Mouse (Mus musculus): Measurements from ENCODE around the gene Rab25. TPM values are rescaled to one million over a fixed set of nuclear protein-coding genes. Genes with fewer than 3 reads are reported as not detected.
"Not testable (repeated sequence)": the region's sequence is repeated elsewhere in the genome, so short reads cannot be mapped to it uniquely, and the experiment has no call there.

Gene Rab25
- polyA plus RNA-seq, 1 experiment from 2014 or later = 0.41 TPM

- POLR2A ChIA-PET = interaction anchor here (1.0 to 2.1 kb wide), 5 partner anchors 12 to 62 kb away, joined by 3 to 10 read pairs (median 4); partner anchors contain the start of genes Lamtor2 and Ubqln4
- CTCF ChIA-PET = interaction anchor here (1.1 to 3.3 kb wide), 4 partner anchors 10 to 15 kb away, joined by 4 to 12 read pairs (median 6); no protein-coding TSS in a partner anchor
- in situ Hi-C loops (cut with MboI; ENCODE audit: low pct_unique_long_range_greater_than_20kb) = no loop called here
- DNase-seq (ENCODE audit: low read depth, low spot score) = no peak
- peak; percentile 50 for TF ChIP-seq CTCF (IDR thresholded peaks at IDR 0.05)
- no peaks in the 10 kb centered on the region for H3K27me3 ChIP-seq
- ATAC-seq = peak; percentile 82
These were observed 31.5 kb upstream of the Rab25 start for GRCm38 (mm10) chr3:88579454-88580117.

- no peak for DNase-seq (ENCODE audit: low read depth, low spot score)
- ChIA-PET CTCF (interaction anchor here (1.1 to 3.3 kb wide), 5 partner anchors 9 to 24 kb away, joined by 3 to 12 read pairs (median 5); no protein-coding TSS in a partner anchor), POLR2A (interaction anchor here (0.7 to 2.0 kb wide), 5 partner anchors 10 to 16 kb away, joined by 3 to 4 read pairs (median 3); no protein-coding TSS in a partner anchor)
- ATAC-seq = no peak
- H3K27me3 ChIP-seq = no peaks in the 10 kb centered on the region
- no peak for TF ChIP-seq CTCF (IDR thresholded peaks at IDR 0.05)
- in situ Hi-C loops (cut with MboI; ENCODE audit: low pct_unique_long_range_greater_than_20kb) = no loop called here
These were observed 30.7 kb upstream of the Rab25 start for GRCm38 (mm10) chr3:88578498-88579424.

GRCm38 (mm10) chr3:88577846-88578245, 29.7 kb upstream of the Rab25 start:
- POLR2A ChIA-PET = interaction anchor here (0.7 to 1.2 kb wide), 2 partner anchors 9 to 13 kb away, joined by 3 read pairs; no protein-coding TSS in a partner anchor
- ATAC-seq; in situ Hi-C loops (cut with MboI; ENCODE audit: low pct_unique_long_range_greater_than_20kb); DNase-seq (ENCODE audit: low read depth, low spot score); H3K27me3 ChIP-seq: not testable (repeated sequence)
- CTCF ChIA-PET = interaction anchor here (1.1 to 3.3 kb wide), 3 partner anchors 8 to 23 kb away, joined by 3 to 12 read pairs (median 5); no protein-coding TSS in a partner anchor

DNA sequence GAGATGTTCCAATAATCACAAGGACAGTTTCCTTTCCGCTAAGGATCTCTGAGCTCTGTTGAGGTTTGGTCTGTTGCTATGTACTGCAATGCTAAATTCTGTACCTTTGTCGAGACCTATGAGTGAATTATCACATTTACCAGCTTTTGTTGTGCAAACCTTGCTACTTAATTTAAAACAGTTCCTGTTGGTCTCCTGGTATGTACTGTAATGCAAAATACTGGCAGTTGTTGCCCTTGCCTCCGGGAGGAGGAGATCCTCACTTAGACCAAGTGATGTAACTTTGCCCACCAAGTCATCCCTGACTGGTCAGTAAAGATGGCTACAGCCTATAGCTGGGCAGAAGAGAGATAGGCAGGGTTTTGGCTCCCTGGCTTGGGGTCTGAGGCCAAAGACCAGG, 27.4 kb upstream of the Rab25 start, which contains the start of gene Ssr2:
Gene Ssr2 (plus strand): TSS at position 337 of the 400 bp plus-strand sequence.
- POLR2A ChIA-PET = interaction anchor here (0.7 kb wide), 1 partner anchor 127 kb away, joined by 6 read pairs; no protein-coding TSS in a partner anchor
- in situ Hi-C loops (cut with MboI; ENCODE audit: low pct_unique_long_range_greater_than_20kb) = no loop called here
- DNase-seq (ENCODE audit: low read depth, low spot score) (no peak), ATAC-seq (no peak)
- TF ChIP-seq CTCF (IDR thresholded peaks at IDR 0.05) = no peak
- CTCF ChIA-PET = interaction anchor here (0.9 kb wide), 1 partner anchor 80 kb away, joined by 3 read pairs; no protein-coding TSS in a partner anchor
- no peaks in the 10 kb centered on the region for H3K27me3 ChIP-seq

DNA sequence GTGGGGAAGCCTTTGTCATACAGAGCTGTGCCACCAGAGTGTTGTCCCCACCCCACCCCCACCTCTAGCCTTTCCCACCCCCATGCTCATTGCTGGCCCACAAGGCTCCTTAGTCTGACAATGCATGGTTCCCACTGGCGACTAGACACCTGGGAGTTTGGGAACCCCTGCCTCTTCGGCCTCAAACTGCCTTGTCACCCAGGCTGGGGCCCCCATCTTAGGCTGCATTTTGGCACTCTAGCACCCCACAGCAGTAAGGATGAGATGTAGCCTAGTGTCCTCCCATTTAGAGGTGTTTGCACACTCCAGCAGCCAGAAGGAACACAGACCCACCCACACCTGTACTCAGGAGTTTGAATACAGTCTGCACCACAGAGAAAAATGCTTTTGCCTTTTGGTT, 25.7 kb upstream of the Rab25 start:
- DNase-seq (ENCODE audit: low read depth, low spot score) (no peak), ATAC-seq (no peak)
- TF ChIP-seq CTCF (IDR thresholded peaks at IDR 0.05) = no peak
- POLR2A ChIA-PET = interaction anchor here (0.7 kb wide), 1 partner anchor 49 kb away, joined by 3 read pairs; no protein-coding TSS in a partner anchor
- in situ Hi-C loops (cut with MboI; ENCODE audit: low pct_unique_long_range_greater_than_20kb) = no loop called here
- CTCF ChIA-PET = interaction anchor here (1.5 kb wide), 1 partner anchor 12 kb away, joined by 3 read pairs; no protein-coding TSS in a partner anchor
- no peaks in the 10 kb centered on the region for H3K27me3 ChIP-seq

- no peak for TF ChIP-seq CTCF (IDR thresholded peaks at IDR 0.05)
- no peaks in the 10 kb centered on the region for H3K27me3 ChIP-seq
- no peak for ATAC-seq
- no peak for DNase-seq (ENCODE audit: low read depth, low spot score)
- POLR2A ChIA-PET = interaction anchor here (0.7 to 1.1 kb wide), 2 partner anchors 19 to 102 kb away, joined by 3 read pairs; no protein-coding TSS in a partner anchor
- CTCF ChIA-PET = interaction anchor here (1.4 to 1.5 kb wide), 2 partner anchors 10 to 13 kb away, joined by 3 to 4 read pairs; no protein-coding TSS in a partner anchor
- in situ Hi-C loops (cut with MboI; ENCODE audit: low pct_unique_long_range_greater_than_20kb) = no loop called here
These were observed 24.7 kb upstream of the Rab25 start for GRCm38 (mm10) chr3:88572835-88573234.

- H3K27me3 ChIP-seq = no peaks in the 10 kb centered on the region
- ChIA-PET POLR2A (interaction anchor here (0.5 to 1.1 kb wide), 3 partner anchors 18 to 101 kb away, joined by 3 to 6 read pairs (median 3); no protein-coding TSS in a partner anchor), CTCF (interaction anchor here (0.7 to 1.4 kb wide), 2 partner anchors 11 to 32 kb away, joined by 3 to 4 read pairs; no protein-coding TSS in a partner anchor)
- DNase-seq (ENCODE audit: low read depth, low spot score) = no peak
- in situ Hi-C loops (cut with MboI; ENCODE audit: low pct_unique_long_range_greater_than_20kb) = no loop called here
- ATAC-seq = no peak
- TF ChIP-seq CTCF (IDR thresholded peaks at IDR 0.05) = no peak
These were observed 23.8 kb upstream of the Rab25 start for GRCm38 (mm10) chr3:88571856-88572255.

GRCm38 (mm10) chr3:88570341-88570740, 22.2 kb upstream of the Rab25 start:
- ChIA-PET CTCF (interaction anchor here (1.0 to 3.7 kb wide), 5 partner anchors 9 to 24 kb away, joined by 3 to 12 read pairs (median 5); no protein-coding TSS in a partner anchor), POLR2A (no interaction called here)

DNA sequence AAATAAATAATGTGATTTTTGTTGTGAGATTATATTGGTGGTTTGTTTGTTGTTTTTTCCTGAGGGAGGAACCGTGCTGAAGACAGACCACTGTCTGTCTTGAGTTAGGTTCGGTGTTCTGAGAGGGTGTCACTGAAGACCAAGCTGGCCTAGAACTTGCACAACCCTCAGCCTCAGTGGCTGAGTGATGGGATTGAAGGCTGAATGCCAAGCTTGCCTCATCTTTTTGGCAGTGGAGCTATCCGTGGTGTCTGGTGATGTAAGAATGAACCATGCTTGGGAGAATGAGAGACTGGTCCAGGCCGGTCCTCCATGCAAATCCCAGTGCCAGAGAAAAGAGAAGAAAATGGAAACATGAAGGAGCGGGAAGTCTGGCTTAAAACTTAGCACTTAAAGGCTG, 21.6 kb upstream of the Rab25 start:
- TF ChIP-seq CTCF (IDR thresholded peaks at IDR 0.05) = no peak
- ATAC-seq (no peak), DNase-seq (ENCODE audit: low read depth, low spot score) (no peak)
- in situ Hi-C loops (cut with MboI; ENCODE audit: low pct_unique_long_range_greater_than_20kb) = no loop called here
- ChIA-PET POLR2A (interaction anchor here (1.3 kb wide), 2 partner anchors 9 to 23 kb away, joined by 3 to 4 read pairs; no protein-coding TSS in a partner anchor), CTCF (interaction anchor here (1.0 to 3.7 kb wide), 5 partner anchors 10 to 39 kb away, joined by 3 to 12 read pairs (median 5); no protein-coding TSS in a partner anchor)
- H3K27me3 ChIP-seq = no peaks in the 10 kb centered on the region

More at GRCm38 (mm10) chr3:88570341-88570740, 22.2 kb upstream of the Rab25 start:
- TF ChIP-seq CTCF (IDR thresholded peaks at IDR 0.05) = no peak
- in situ Hi-C loops (cut with MboI; ENCODE audit: low pct_unique_long_range_greater_than_20kb) = no loop called here
- no peaks in the 10 kb centered on the region for H3K27me3 ChIP-seq
- ATAC-seq (no peak), DNase-seq (ENCODE audit: low read depth, low spot score) (no peak)
